Mouse (Mus musculus): ENCODE measurements around the gene Gm5737.

DNA sequence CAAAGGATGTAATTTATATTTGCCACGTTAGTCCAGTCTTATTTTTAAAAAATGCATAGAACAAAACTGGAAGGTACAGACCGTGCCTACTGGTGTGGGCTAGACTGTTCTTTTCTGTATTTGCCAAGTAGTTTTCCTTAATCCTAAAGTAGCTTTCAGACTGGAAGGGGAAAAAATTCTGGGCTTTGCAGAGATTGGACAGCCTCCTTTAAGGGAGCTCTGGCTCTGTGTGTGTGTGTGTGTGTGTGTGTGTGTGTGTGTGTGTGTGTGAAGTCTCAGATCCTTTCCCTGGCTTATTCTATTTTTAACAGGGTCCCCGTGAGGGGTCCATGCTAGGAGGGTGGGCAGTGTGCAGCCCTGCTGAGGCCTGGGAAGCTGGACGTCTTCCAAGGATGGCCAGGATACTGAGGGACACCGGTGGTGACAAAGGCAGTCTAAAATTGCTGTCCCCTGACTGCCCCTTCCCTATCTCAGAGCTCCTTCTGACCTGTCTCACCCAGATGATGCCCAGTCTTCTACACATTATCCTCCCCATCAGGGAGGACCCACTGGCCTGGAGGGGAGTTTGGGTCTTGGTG is 58.4 kb downstream of the Gm5737 start:
- TF ChIP-seq POLR2A (IDR thresholded peaks at IDR 0.05; ENCODE audit: control insufficient read depth in 1 of 2, insufficient read depth in 1 of 2, low read depth in 1 of 2, low read length in 2 of 2, poor library complexity in 1 of 2) = no peak
- no peak for TF ChIP-seq CTCF (IDR thresholded peaks at IDR 0.05 in 2 of 3, conservative IDR thresholded peaks at IDR 0.05 in 1 of 3; ENCODE audit: control insufficient read depth in 1 of 3, insufficient read depth in 1 of 3, low read depth in 2 of 3, low read length in 3 of 3, poor library complexity in 1 of 3, severe bottlenecking in 1 of 3)
- TF ChIP-seq MEF2A (IDR thresholded peaks at IDR 0.05; ENCODE audit: extremely low read depth, insufficient replicate concordance, low read depth, low read length, poor library complexity, severe bottlenecking) = no peak
- TF ChIP-seq JUND (IDR thresholded peaks at IDR 0.05; ENCODE audit: low read depth, low read length) = no peak
- TF ChIP-seq HCFC1 (IDR thresholded peaks at IDR 0.05; ENCODE audit: low read depth, low read length) = no peak
- no peak for TF ChIP-seq TCF12 (IDR thresholded peaks at IDR 0.05; ENCODE audit: low read depth, low read length)
- TF ChIP-seq POLR2AphosphoS2 (IDR thresholded peaks at IDR 0.05; ENCODE audit: low read length) = no peak
- TF ChIP-seq USF1 (IDR thresholded peaks at IDR 0.05; ENCODE audit: low read depth, low read length) = no peak
- no peak for TF ChIP-seq SMC3 (IDR thresholded peaks at IDR 0.05; ENCODE audit: low read depth, low read length)
- no peak for TF ChIP-seq MXI1 (IDR thresholded peaks at IDR 0.05; ENCODE audit: low read depth, low read length)

All from MEL (cell line).